Mouse (Mus musculus): Measurements from ENCODE around the gene Vmn1r65. TPM values are rescaled to one million over a fixed set of nuclear protein-coding genes. Genes with fewer than 3 reads are reported as not detected.
"Not testable (repeated sequence)": the region's sequence is repeated elsewhere in the genome, so short reads cannot be mapped to it uniquely, and the experiment has no call there.

The Vmn1r65 gene
- total RNA-seq (2017), result not detected in 2 replicates

DNA sequence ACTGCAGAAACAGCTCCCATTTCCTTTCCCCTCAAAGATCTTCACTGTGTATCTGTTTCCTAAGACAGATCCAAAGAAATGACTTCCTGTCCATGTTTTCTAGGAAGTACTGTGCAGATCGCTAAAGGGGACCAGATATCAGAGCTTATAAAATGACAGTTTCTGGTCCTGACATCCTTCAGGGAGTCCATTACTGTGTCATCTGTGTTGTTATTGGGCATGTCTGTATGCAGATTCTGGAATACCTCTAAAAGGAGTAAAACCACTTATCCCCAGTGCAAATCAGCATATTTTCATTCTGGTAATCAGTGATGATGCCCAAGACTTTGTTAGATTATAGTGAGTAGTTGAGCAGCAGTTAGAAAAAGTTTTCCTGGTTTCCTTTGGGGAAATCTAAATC, at the start of gene Vmn1r65:
Gene Vmn1r65, minus strand, starts transcription at position 101 of the 400 bp plus-strand sequence.
- no peak for ATAC-seq (replicated peaks in 1 of 2; ENCODE audit: insufficient read depth in 1 of 2, low FRiP score in 2 of 2, low TSS enrichment in 1 of 2, low read depth in 1 of 2, poor library complexity in 2 of 2, severe bottlenecking in 2 of 2)

DNA sequence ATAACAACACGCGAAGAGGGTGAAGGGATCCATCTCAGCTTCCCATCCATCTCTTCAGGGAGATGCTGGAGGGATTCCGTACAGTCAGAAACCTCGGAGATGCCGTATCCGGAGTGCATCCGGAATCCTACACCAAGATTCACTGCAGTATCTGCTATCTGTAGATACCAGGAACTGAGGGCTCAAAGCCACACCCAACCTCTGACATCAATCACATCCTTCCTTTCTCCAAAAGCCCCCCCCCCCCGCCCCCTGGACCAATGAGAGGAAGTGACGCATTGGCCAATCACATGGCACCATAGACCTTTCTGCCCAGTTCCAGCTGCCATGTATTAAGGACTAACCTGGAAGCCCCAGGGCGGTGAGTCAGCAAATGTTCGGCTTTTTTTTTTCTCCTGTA, 34.1 kb upstream of the Vmn1r65 start, which contains the start of gene Nlrp4c:
Gene Nlrp4c, plus strand, starts transcription at position 301 of the 400 bp plus-strand sequence.
- no peak for ATAC-seq (replicated peaks in 1 of 2; ENCODE audit: insufficient read depth in 1 of 2, low FRiP score in 2 of 2, low TSS enrichment in 1 of 2, low read depth in 1 of 2, poor library complexity in 2 of 2, severe bottlenecking in 2 of 2)

DNA sequence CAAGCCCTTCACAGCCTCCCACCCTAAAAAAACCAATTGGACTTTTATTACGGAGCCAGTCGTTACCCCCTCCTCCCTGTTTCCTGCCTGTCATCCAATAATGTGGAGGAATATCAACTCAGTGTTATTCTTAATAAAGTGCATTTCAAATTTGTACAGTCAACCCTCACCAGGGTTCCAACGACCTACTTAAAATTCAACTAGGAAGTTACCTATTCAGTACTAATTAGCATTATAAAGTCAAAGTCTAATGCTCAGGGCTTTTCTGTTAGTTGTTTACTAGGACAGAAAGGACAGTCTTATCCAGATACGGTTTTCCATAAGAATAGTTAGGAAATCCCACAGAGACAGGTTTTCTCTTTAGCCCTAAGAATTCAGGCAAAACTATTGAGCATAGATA, 28.4 kb downstream of the Vmn1r65 start:
- ATAC-seq (replicated peaks in 1 of 2; ENCODE audit: insufficient read depth in 1 of 2, low FRiP score in 2 of 2, low TSS enrichment in 1 of 2, low read depth in 1 of 2, poor library complexity in 2 of 2, severe bottlenecking in 2 of 2), result not testable (repeated sequence)

DNA sequence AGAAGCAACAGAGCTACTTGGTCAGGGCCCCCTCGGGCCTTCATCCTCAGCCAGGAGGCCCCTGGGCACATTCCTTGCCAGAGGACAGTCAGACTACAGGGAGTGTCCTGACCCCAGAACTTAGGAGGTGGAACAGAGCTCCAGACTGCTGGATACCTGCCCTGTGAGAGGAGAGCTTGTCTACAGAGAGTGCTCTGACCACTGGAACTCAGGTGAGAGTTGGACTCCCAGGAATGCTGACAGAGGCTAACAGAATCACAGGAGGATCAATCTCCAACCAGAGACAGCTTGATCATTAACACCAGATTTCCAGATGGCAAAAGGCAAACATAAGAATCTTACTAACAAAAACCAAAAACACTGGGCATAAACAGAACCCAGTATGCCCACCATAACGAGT, 38.3 kb downstream of the Vmn1r65 start:
- ATAC-seq (replicated peaks in 1 of 2; ENCODE audit: insufficient read depth in 1 of 2, low FRiP score in 2 of 2, low TSS enrichment in 1 of 2, low read depth in 1 of 2, poor library complexity in 2 of 2, severe bottlenecking in 2 of 2), result not testable (repeated sequence)

Other genes with a start within 250 kb of the Vmn1r65 start
- gene Vmn1r63, start 205.6 kb downstream of the Vmn1r65 start, total RNA-seq (2017), result not detected in 2 replicates
- gene Vmn1r64, start 126.5 kb downstream of the Vmn1r65 start, total RNA-seq (2017), result not detected in 2 replicates
- not detected in 2 replicates for gene Nlrp4c, start 34.2 kb upstream of the Vmn1r65 start, total RNA-seq (2017)
- 26.8 and 31.2 TPM in 2 replicates for gene Zfp787, start 145.0 kb upstream of the Vmn1r65 start, total RNA-seq (2017)
- gene Zfp444, start 161.2 kb upstream of the Vmn1r65 start, total RNA-seq (2017), result 12.8 and 12.9 TPM in 2 replicates
- not detected in 2 replicates for gene Galp, start 186.1 kb upstream of the Vmn1r65 start, total RNA-seq (2017)
- gene Zscan5b, start 211.3 kb upstream of the Vmn1r65 start, total RNA-seq (2017), result not detected in 2 replicates
- not detected in 2 replicates for gene Epp13, start 241.7 kb upstream of the Vmn1r65 start, total RNA-seq (2017)